Mouse (Mus musculus) inflammation-experienced regulatory T-cells (primary cell): ENCODE measurements around the gene Appl2. TPM values are rescaled to one million over a fixed set of nuclear protein-coding genes. Genes with fewer than 3 reads are reported as not detected.

ENCODE experiments used
- polyA plus RNA-seq, 2 experiments: library from polyadenylated mRNA; unstranded; fragments of 100-300 nt; shearing (Covaris generic); gene quantifications; one replicate each; pipeline ENCODE4 v1.2.1; 2017

Gene Appl2
- 10 to 100 TPM; 10.9 to 17.3 TPM for polyA plus RNA-seq

GRCm38 (mm10) chr10:83648131-83649020 lies at the start of gene Appl2:
Gene Appl2 (minus strand): TSS chr10:83648738.

Other genes starting within 250 kb of the Appl2 start
- gene Aldh1l2, start 114.6 kb downstream of the Appl2 start, polyA plus RNA-seq = 1 to 10 TPM; 1.1 to 1.7 TPM
- gene Washc4, start 105.0 kb downstream of the Appl2 start, polyA plus RNA-seq = 10 to 100 TPM; 30.5 to 38.6 TPM
- 1 to 10 TPM; 1.0 to 3.1 TPM for gene 1500009L16Rik, start 74.1 kb upstream of the Appl2 start, polyA plus RNA-seq